Mouse (Mus musculus) thymus, postnatal 10 days (tissue): Measurements from ENCODE around the gene Orm2.

Source experiments
- DNase-seq, 2 experiments: peaks; one replicate each; pipeline ENCODE4 v3.0.0; 2021; ENCODE audit warnings: low spot score in 2 of 2

The Orm2 gene

GRCm38 (mm10) chr4:63405051-63405450 is 42.8 kb downstream of the Orm2 start:
- peak; percentile 55 to 68 for DNase-seq

DNA sequence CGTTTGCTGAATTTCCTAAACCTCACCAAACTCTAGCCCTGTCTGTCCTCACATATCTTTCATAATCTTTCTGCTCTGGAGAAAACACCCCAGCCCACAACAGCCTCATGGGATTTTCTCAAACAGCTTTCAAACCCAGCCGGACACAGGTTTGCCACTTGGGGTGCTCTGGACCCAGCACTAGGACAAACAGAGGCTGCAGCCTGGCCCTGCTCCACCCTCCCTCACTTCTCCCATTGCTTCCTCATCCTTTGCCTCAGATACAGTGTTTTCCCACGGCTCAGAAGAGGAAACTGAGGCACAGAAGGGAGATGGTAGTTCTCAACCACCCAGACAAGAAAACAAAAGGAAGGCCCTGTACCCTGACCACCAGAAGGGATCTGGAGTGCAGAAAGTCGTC is 43.4 kb downstream of the Orm2 start:
- DNase-seq, result no peak

GRCm38 (mm10) chr4:63408247-63408646 is 46.0 kb downstream of the Orm2 start:
- peak in 1 of 2 experiments; percentile 28 for DNase-seq

DNA sequence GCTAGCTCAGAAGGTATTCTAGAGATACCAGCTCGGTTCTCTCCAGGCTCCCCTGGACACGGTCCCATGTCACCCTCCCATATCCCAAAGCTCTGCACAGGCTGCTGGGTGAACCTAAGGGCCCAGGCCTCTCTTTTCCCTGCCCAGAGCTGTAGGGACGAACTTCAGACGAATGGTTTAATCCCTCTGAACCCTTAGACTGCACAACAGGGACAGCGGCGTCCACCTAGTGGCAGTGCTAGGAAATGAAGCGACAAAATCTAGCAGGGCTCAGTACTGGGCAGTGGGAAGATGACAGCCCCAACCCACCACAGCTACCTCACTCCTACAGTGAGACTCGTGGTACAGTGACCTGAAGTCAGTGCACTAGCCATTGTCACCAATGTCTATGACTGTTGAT is 46.4 kb downstream of the Orm2 start:
- peak; percentile 50 to 67 for DNase-seq

DNA sequence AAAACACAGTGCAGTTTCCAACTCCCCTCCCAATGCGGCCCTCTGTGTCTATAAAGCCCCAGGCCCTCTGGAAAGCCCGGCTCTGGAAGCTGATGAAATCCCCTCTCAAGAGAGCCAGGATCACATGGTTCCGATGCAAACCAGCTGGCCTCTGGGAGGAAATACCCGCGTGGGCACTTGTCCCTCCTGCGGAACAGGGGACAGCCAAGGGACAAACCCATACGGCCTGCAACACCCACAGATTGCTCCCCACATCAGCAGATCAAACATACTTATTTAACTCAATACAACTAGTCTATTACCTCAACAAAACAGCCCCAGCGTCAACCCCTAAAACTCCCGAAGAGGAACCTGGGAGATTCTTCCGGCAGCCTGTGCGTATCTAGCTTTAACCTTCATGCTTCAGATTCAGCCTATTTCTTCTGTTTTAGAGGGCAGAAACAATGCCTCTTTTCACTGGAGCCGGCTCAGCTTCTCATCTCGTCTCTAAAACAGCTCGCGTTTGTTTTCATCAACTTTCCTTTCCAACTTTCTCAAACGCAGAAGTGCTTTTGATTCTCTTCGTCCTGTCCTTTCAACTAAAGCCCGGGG is 47.2 kb downstream of the Orm2 start:
- peak in 1 of 2 experiments; percentile 18 for DNase-seq

DNA sequence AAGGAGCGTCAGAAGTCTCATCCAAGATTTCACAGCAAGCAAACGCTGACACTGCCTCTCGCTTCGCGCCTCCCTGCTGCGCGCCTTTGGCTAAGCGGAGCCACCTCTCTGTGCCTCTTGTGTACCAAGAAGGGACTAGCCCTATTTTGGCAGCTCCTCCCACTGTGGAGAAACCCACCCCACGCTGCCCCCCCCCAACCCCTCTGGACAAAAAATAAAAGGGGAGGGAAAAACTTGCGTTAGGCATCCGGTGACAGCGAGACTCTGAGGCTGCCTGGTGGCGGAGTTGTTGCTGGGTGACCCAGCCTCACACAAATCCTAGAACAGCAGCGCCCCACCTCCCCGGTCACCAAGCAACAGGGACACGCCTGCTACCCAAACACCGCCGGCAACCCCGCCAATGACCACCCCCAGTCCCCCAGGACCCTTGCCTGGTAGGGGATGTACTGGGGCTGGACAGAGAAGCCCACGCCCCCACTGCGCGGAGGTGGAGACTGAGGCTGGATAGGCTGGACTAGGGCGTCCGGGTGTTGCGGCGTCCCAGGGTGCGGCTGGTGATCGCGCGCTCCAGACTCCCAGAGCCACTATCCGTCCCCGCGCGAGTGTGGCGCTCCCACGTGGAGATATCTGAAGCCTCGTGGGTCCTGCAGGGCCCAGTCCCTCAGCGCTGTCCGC is 47.8 kb downstream of the Orm2 start:
- peak; percentile 68 to 75 for DNase-seq

DNA sequence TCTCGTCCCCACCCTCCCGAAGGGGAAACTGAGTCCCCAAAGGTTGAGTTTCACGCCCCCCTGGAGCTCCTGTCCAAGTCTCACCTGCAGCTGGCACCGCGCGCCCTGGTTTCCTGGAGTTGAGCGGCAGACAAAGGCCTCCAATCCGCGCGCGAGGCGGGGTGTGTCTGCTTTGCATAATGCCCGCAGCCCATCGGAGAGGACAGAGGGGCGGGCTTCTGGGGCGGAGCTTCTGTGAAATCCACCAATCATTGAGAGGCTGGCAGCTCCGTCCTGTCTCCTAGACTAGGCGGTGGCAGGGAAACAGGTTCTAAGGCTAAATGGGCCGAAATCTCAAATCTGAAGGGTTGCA is 48.3 kb downstream of the Orm2 start:
- peak; percentile 95 to 96 for DNase-seq

DNA sequence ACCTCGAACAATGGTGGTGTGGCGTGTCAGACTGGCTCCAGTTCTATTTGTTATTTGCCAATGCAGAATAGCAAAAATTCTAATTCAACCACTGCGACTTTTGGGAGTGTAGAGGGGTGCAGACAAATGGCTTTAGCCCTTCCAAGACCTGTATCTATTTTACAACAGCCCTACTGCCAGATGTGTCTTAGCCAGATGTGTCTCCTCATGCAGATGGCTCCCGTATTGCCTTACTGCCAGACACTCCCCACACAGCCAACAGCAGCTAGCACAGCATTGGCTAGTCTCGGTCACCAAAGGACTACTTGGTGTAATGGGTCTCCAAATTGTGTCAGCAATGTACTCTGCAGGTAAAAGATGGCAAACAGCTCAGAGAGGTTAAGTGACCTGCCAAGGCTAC is 49.0 kb downstream of the Orm2 start:
- no peak for DNase-seq

GRCm38 (mm10) chr4:63414951-63415350 is 52.7 kb downstream of the Orm2 start:
- peak in 1 of 2 experiments; percentile 28 for DNase-seq
